Mouse (Mus musculus) Patski (cell line): ENCODE data around the gene Arhgap35. TPM values are rescaled to one million over a fixed set of nuclear protein-coding genes. Genes with fewer than 3 reads are reported as not detected.
"Not testable (repeated sequence)": the region's sequence is repeated elsewhere in the genome, so short reads cannot be mapped to it uniquely, and the experiment has no call there.

Source experiments
- ATAC-seq: fragments of 100-300 bp; one replicate; pipeline ENCODE4 v1.8.0; 2021
- CTCF ChIA-PET: fragments of 350-600 bp; sonication (Branson Sonifier 250); formaldehyde crosslinking; loops from one replicate; lab custom pipeline; 2022; ENCODE audit warnings: inconsistent platforms; lab: Charles Lee
- POLR2A ChIA-PET: fragments of 350-600 bp; sonication (Branson Sonifier 250); formaldehyde crosslinking; loops from one replicate; lab custom pipeline; 2022; ENCODE audit warnings: antibody characterized with exemption, inconsistent platforms; lab: Charles Lee
- DNase-seq: peaks from one replicate; pipeline ENCODE4 v3.0.0-alpha.2; 2011; ENCODE audit warnings: low read depth, low spot score
- H3K27me3 ChIP-seq: fragments of 371-371 bp; one replicate; pipeline ENCODE4 v1.5.1; 2021
- CTCF ChIP-seq: fragments of 100-300 bp; IDR thresholded peaks from one replicate; pipeline ENCODE4 v1.5.1; 2021
- in situ Hi-C: fragments of 300-500 bp; cut with MboI; formaldehyde crosslinking; loops from 3 replicates; pipeline ENCODE4 v1.11.1; 2018; ENCODE audit warnings: low pct_unique_long_range_greater_than_20kb, mixed read lengths
- polyA plus RNA-seq: library from polyadenylated mRNA; unstranded; gene quantifications from one replicate; pipeline ENCODE4 v1.2.3, GENCODE M21; 2021

The Arhgap35 gene
- 53.1 TPM for polyA plus RNA-seq

GRCm38 (mm10) chr7:16614888-16615715, at the start of gene Arhgap35:
TSS of gene Arhgap35 (minus strand) at chr7:16614993.
- TF ChIP-seq CTCF, result no peak
- H3K27me3 ChIP-seq, result no peaks in the 10 kb centered on the region
- DNase-seq (peak; percentile 89), ATAC-seq (peak; percentile 90)
- CTCF ChIA-PET, result interaction anchor here (0.7 to 5.1 kb wide), 3 partner anchors 65 to 122 kb away, joined by 3 to 46 read pairs (median 8); no protein-coding TSS in a partner anchor
- POLR2A ChIA-PET, result interaction anchor here (1.0 to 1.7 kb wide), 2 partner anchors 82 to 108 kb away, joined by 3 to 4 read pairs; no protein-coding TSS in a partner anchor
- in situ Hi-C loops, result loop anchor here (5.0 kb wide), 2 partner anchors 108 to 218 kb away; no protein-coding TSS in a partner anchor

GRCm38 (mm10) chr7:16644260-16644659, 29.5 kb upstream of the Arhgap35 start:
- in situ Hi-C loops, result no loop called here
- CTCF ChIA-PET, result no interaction called here

GRCm38 (mm10) chr7:16643106-16643505, 28.3 kb upstream of the Arhgap35 start:
- H3K27me3 ChIP-seq, CTCF ChIA-PET, ATAC-seq, DNase-seq, in situ Hi-C loops, POLR2A ChIA-PET: not testable (repeated sequence)

More at GRCm38 (mm10) chr7:16644260-16644659, 29.5 kb upstream of the Arhgap35 start:
- no peak for ATAC-seq
- TF ChIP-seq CTCF, result no peak
- POLR2A ChIA-PET, result no interaction called here
- no peak for DNase-seq
- peaks cover 5% of the 10 kb centered on the region for H3K27me3 ChIP-seq

- ChIA-PET POLR2A (no interaction called here), CTCF (interaction anchor here (1.5 kb wide), 1 partner anchor 9 kb away, joined by 10 read pairs; no protein-coding TSS in a partner anchor)
- H3K27me3 ChIP-seq, result no peaks in the 10 kb centered on the region
- TF ChIP-seq CTCF, result no peak
- in situ Hi-C loops, result loop anchor here (10.0 kb wide), 1 partner anchor 86 kb away; the partner anchor contains the start of gene Ceacam9
- ATAC-seq (no peak), DNase-seq (no peak)
Observed at GRCm38 (mm10) chr7:16639028-16639427, 24.2 kb upstream of the Arhgap35 start.

- in situ Hi-C loops, result loop anchor here (10.0 kb wide), 1 partner anchor 90 kb away; the partner anchor contains the start of gene Ceacam9
- CTCF ChIA-PET, result no interaction called here
- TF ChIP-seq CTCF, result no peak
- POLR2A ChIA-PET, result no interaction called here
- ATAC-seq (no peak), DNase-seq (no peak)
- no peaks in the 10 kb centered on the region for H3K27me3 ChIP-seq
Observed at GRCm38 (mm10) chr7:16635116-16635515, 20.3 kb upstream of the Arhgap35 start.

GRCm38 (mm10) chr7:16633913-16634312, 19.1 kb upstream of the Arhgap35 start:
- H3K27me3 ChIP-seq, ATAC-seq, DNase-seq, CTCF ChIA-PET, POLR2A ChIA-PET: not testable (repeated sequence)
- in situ Hi-C loops, result loop anchor here (10.0 kb wide), 1 partner anchor 91 kb away; the partner anchor contains the start of gene Ceacam9

GRCm38 (mm10) chr7:16631932-16632331, 17.1 kb upstream of the Arhgap35 start:
- DNase-seq (no peak), ATAC-seq (no peak)
- POLR2A ChIA-PET, result no interaction called here
- in situ Hi-C loops, result loop anchor here (10.0 kb wide), 1 partner anchor 93 kb away; the partner anchor contains the start of gene Ceacam9
- peak; percentile 32 for TF ChIP-seq CTCF
- no peaks in the 10 kb centered on the region for H3K27me3 ChIP-seq
- CTCF ChIA-PET, result no interaction called here

- DNase-seq, result no peak
- no peak for ATAC-seq
- H3K27me3 ChIP-seq, result no peaks in the 10 kb centered on the region
- POLR2A ChIA-PET, result no interaction called here
- no peak for TF ChIP-seq CTCF
- CTCF ChIA-PET, result interaction anchor here (0.7 to 2.3 kb wide), 3 partner anchors 64 to 109 kb away, joined by 3 to 10 read pairs (median 6); no protein-coding TSS in a partner anchor
- in situ Hi-C loops, result loop anchor here (10.0 kb wide), 1 partner anchor 94 kb away; the partner anchor contains the start of gene Ceacam9
Observed at GRCm38 (mm10) chr7:16631025-16631424, 16.2 kb upstream of the Arhgap35 start.

- CTCF ChIA-PET, result interaction anchor here (0.7 to 2.3 kb wide), 21 partner anchors 9 to 201 kb away, joined by 3 to 10 read pairs (median 4); partner anchors contain the start of gene Ap2s1
- ATAC-seq, result no peak
Observed at GRCm38 (mm10) chr7:16629598-16630296, 15.0 kb upstream of the Arhgap35 start.

More at GRCm38 (mm10) chr7:16629598-16630296, 15.0 kb upstream of the Arhgap35 start:
- TF ChIP-seq CTCF, result peak; percentile 77
- in situ Hi-C loops, result loop anchor here (10.0 kb wide), 1 partner anchor 95 kb away; the partner anchor contains the start of gene Ceacam9
- no peaks in the 10 kb centered on the region for H3K27me3 ChIP-seq
- POLR2A ChIA-PET, result no interaction called here
- no peak for DNase-seq
